8 mouse cellular contexts compared by ENCODE assay signal in the genomic region with DNA sequence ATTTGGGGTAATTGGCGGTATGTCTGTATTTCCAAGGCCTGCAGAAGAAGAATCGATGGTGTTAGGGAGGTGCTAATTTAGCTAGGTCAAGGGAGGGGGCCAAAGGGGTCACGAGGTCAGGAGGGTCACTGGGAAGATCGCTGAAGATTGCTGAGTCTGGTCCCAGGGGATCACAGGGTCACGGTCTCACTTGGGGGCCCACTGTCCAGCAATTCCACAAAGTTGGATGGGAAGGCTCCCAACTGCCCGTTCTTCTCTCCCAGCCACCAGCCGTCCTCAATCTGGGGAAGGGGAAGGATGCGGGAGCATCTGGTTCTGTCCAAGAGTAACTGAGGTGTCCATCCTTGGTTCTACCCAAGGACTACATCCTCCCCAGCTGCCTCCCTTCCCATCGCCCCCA. TPM values are rescaled to one million over a fixed set of nuclear protein-coding genes. Genes with fewer than 3 reads are reported as not detected.
A peak's percentile ranks its signal among the peaks of the same experiment; 100 is the strongest.
DNase-seq lines count a peak whose midpoint lies in the region; ATAC-seq and TF ChIP-seq lines count a peak whose summit lies in the region.

No protein-coding gene starts in this region.

- peaks cover 17% of the 10 kb centered on the region for H3K4me1 ChIP-seq in forebrain, embryonic 12.5 days
- H3K4me1 ChIP-seq in forebrain, embryonic 11.5 days (replicated peaks; ENCODE audit: control insufficient read depth, insufficient read depth, low read length): peaks cover 7% of the 10 kb centered on the region; the same call in 1 of the 2 replicates
- H3K4me1 ChIP-seq in lung, embryonic 16.5 days (replicated peaks; ENCODE audit: control insufficient read depth, insufficient read depth, low read length): peaks cover 11% of the 10 kb centered on the region
- peaks cover 17% of the 10 kb centered on the region for H3K4me1 ChIP-seq in limb, embryonic 12.5 days (replicated peaks)
- H3K4me1 ChIP-seq in small intestine, adult 2 months (ENCODE audit: control insufficient read depth, insufficient read depth, insufficient read length, low read length): peaks cover 12% of the 10 kb centered on the region

- H3K27ac ChIP-seq in forebrain, embryonic 12.5 days: no peak overlapping the region
- H3K27ac ChIP-seq in forebrain, embryonic 11.5 days (ENCODE audit: low read depth, low read length): no peak overlapping the region
- peak overlapping the region; percentile 89 for H3K27ac ChIP-seq in lung, embryonic 16.5 days (ENCODE audit: low read length)
- peak overlapping the region; percentile 83; the same call in 1 of the 2 replicates for H3K27ac ChIP-seq in limb, embryonic 12.5 days
- H3K27ac ChIP-seq in small intestine, adult 2 months (ENCODE audit: insufficient read depth, low read depth, low read length): no peak overlapping the region

- no peak for ATAC-seq in forebrain, embryonic 12.5 days (ENCODE audit: low FRiP score)
- ATAC-seq in forebrain, embryonic 11.5 days (replicated peaks; ENCODE audit: low FRiP score): no peak; the same call in none of the 2 replicates
- ATAC-seq in lung, embryonic 16.5 days (ENCODE audit: low read depth): peak; percentile 1; the same call in 1 of the 2 replicates
- ATAC-seq in limb, embryonic 12.5 days (ENCODE audit: insufficient number of reproducible peaks, insufficient read depth, low FRiP score, low TSS enrichment, low read depth): peak; percentile 24; the same call in 1 of the 2 replicates

- no peaks in the 10 kb centered on the region for H3K9me3 ChIP-seq in forebrain, embryonic 12.5 days
- H3K9me3 ChIP-seq in forebrain, embryonic 11.5 days (ENCODE audit: control insufficient read depth, low read length): no peaks in the 10 kb centered on the region
- peaks cover under 1% of the 10 kb centered on the region; the same call in 1 of the 2 replicates for H3K9me3 ChIP-seq in lung, embryonic 16.5 days (ENCODE audit: control insufficient read depth, low read length)
- H3K9me3 ChIP-seq in limb, embryonic 12.5 days: peaks cover under 1% of the 10 kb centered on the region; the same call in 1 of the 2 replicates

- TF ChIP-seq CTCF in small intestine, adult 2 months (IDR thresholded peaks at IDR 0.05; ENCODE audit: extremely low read depth, insufficient read length, insufficient replicate concordance, low read depth, low read length): no peak

- no peaks in the 10 kb centered on the region for H3K27me3 ChIP-seq in forebrain, embryonic 12.5 days
- no peaks in the 10 kb centered on the region for H3K27me3 ChIP-seq in forebrain, embryonic 11.5 days (ENCODE audit: control insufficient read depth, insufficient read depth, low read length)
- no peaks in the 10 kb centered on the region for H3K27me3 ChIP-seq in lung, embryonic 16.5 days (ENCODE audit: control insufficient read depth, insufficient read depth, low read depth, low read length)
- H3K27me3 ChIP-seq in limb, embryonic 12.5 days: no peaks in the 10 kb centered on the region
- no peaks in the 10 kb centered on the region for H3K27me3 ChIP-seq in small intestine, adult 2 months (ENCODE audit: control insufficient read depth, insufficient read depth, low read length)

- DNase-seq in forebrain, embryonic 11.5 days (ENCODE audit: low spot score): no peak
- no peak for DNase-seq in lung, postnatal 36 days
- no peak for DNase-seq in yolk sac, embryonic 10.5 days (ENCODE audit: low spot score)
- DNase-seq in adrenal gland, postnatal 36 days: no peak

- H3K4me3 ChIP-seq in forebrain, embryonic 12.5 days (replicated peaks): peak overlapping the region; percentile 55
- H3K4me3 ChIP-seq in forebrain, embryonic 11.5 days (ENCODE audit: low read depth, low read length): no peak overlapping the region
- peak overlapping the region; percentile 69 for H3K4me3 ChIP-seq in lung, embryonic 16.5 days (ENCODE audit: low read length)
- peak overlapping the region; percentile 61 for H3K4me3 ChIP-seq in limb, embryonic 12.5 days (replicated peaks)
- peak overlapping the region; percentile 75 for H3K4me3 ChIP-seq in small intestine, adult 2 months (ENCODE audit: low read depth, low read length)

- H3K36me3 ChIP-seq in forebrain, embryonic 12.5 days (replicated peaks): peaks cover 17% of the 10 kb centered on the region
- H3K36me3 ChIP-seq in forebrain, embryonic 11.5 days (ENCODE audit: control insufficient read depth, insufficient read depth, low read length): peaks cover 4% of the 10 kb centered on the region
- peaks cover 17% of the 10 kb centered on the region for H3K36me3 ChIP-seq in lung, embryonic 16.5 days (ENCODE audit: control insufficient read depth, insufficient read depth, low read length)
- H3K36me3 ChIP-seq in limb, embryonic 12.5 days: peaks cover 21% of the 10 kb centered on the region
- peaks cover 14% of the 10 kb centered on the region for H3K36me3 ChIP-seq in small intestine, adult 2 months (ENCODE audit: control insufficient read depth, insufficient read depth, low read length)

- H3K9ac ChIP-seq in forebrain, embryonic 12.5 days: peak overlapping the region; percentile 83; the same call in 1 of the 2 replicates
- H3K9ac ChIP-seq in forebrain, embryonic 11.5 days (ENCODE audit: low read length): no peak overlapping the region; the same call in 1 of the 2 replicates
- peak overlapping the region; percentile 93 for H3K9ac ChIP-seq in lung, embryonic 16.5 days (ENCODE audit: low read length)
- H3K9ac ChIP-seq in limb, embryonic 12.5 days (replicated peaks): peak overlapping the region; percentile 44; the same call in 1 of the 2 replicates

- TF ChIP-seq POLR2A in small intestine, adult 2 months (IDR thresholded peaks at IDR 0.05; ENCODE audit: low read depth, low read length): no peak

- H3K4me2 ChIP-seq in forebrain, embryonic 12.5 days: peak overlapping the region; percentile 98
- no peak overlapping the region for H3K4me2 ChIP-seq in forebrain, embryonic 11.5 days (ENCODE audit: low read depth, low read length, severe bottlenecking)
- peak overlapping the region; percentile 92 for H3K4me2 ChIP-seq in lung, embryonic 16.5 days (ENCODE audit: low read depth, low read length)
- H3K4me2 ChIP-seq in limb, embryonic 12.5 days: peak overlapping the region; percentile 99

- WGBS in forebrain, embryonic 12.5 days: 76% methylated on average over 9 of the region's 9 CpGs
- 69% methylated on average over 9 of the region's 9 CpGs for WGBS in forebrain, embryonic 11.5 days
- WGBS in lung, embryonic 16.5 days: 59% methylated on average over 9 of the region's 9 CpGs
- WGBS in limb, embryonic 12.5 days: 57% methylated on average over 9 of the region's 9 CpGs
- WGBS in small intestine, adult 2 months: 73% methylated on average over 9 of the region's 9 CpGs

RNA-seq across cellular contexts. Expression of a gene that starts 1.3 kb away (rescaled TPM):
- polyA plus RNA-seq in forebrain, embryonic 12.5 days (2016; fragmentation: Nextera tagmentation; extraction: Ambion mirVana): 0.96 and 1.5 TPM in 2 replicates
- 1.6 TPM in 2 replicates for polyA plus RNA-seq in forebrain, embryonic 11.5 days (2014; fragmentation: Nextera tagmentation; extraction: Ambion mirVana)
- 9.2 and 12.3 TPM in 2 replicates for polyA plus RNA-seq in lung, embryonic 16.5 days (2015; fragmentation: Nextera tagmentation; extraction: Ambion mirVana)
- 7.2 and 8.4 TPM in 2 replicates for polyA plus RNA-seq in limb, embryonic 12.5 days (2016; fragmentation: Nextera tagmentation; extraction: Ambion mirVana)
- 5.2 and 6.5 TPM in 2 replicates for polyA plus RNA-seq in small intestine, adult 2 months (2012; rRNA removed)
- 1 to 10 TPM; 2.9 to 3.8 TPM for total RNA-seq in adrenal gland, postnatal 36 days (2021)

RNA-seq across cellular contexts. Expression of a gene that starts 14.4 kb away (rescaled TPM):
- polyA plus RNA-seq in forebrain, embryonic 12.5 days (2016; fragmentation: Nextera tagmentation; extraction: Ambion mirVana): 13.1 and 15.9 TPM in 2 replicates
- 18.6 and 19.0 TPM in 2 replicates for polyA plus RNA-seq in forebrain, embryonic 11.5 days (2014; fragmentation: Nextera tagmentation; extraction: Ambion mirVana)
- polyA plus RNA-seq in lung, embryonic 16.5 days (2015; fragmentation: Nextera tagmentation; extraction: Ambion mirVana): 98.0 and 108 TPM in 2 replicates
- polyA plus RNA-seq in limb, embryonic 12.5 days (2016; fragmentation: Nextera tagmentation; extraction: Ambion mirVana): 65.6 and 67.5 TPM in 2 replicates
- 45.0 and 54.3 TPM in 2 replicates for polyA plus RNA-seq in small intestine, adult 2 months (2012; rRNA removed)
- 10 to 100 TPM; 24.1 to 29.0 TPM for total RNA-seq in adrenal gland, postnatal 36 days (2021)

RNA-seq across cellular contexts. Expression of a gene that starts 40.6 kb away (rescaled TPM):
- polyA plus RNA-seq in forebrain, embryonic 12.5 days (2016; fragmentation: Nextera tagmentation; extraction: Ambion mirVana): 284 and 305 TPM in 2 replicates
- 251 and 263 TPM in 2 replicates for polyA plus RNA-seq in forebrain, embryonic 11.5 days (2014; fragmentation: Nextera tagmentation; extraction: Ambion mirVana)
- 197 and 213 TPM in 2 replicates for polyA plus RNA-seq in lung, embryonic 16.5 days (2015; fragmentation: Nextera tagmentation; extraction: Ambion mirVana)
- polyA plus RNA-seq in limb, embryonic 12.5 days (2016; fragmentation: Nextera tagmentation; extraction: Ambion mirVana): 303 and 349 TPM in 2 replicates
- 10.0 and 22.1 TPM in 2 replicates for polyA plus RNA-seq in small intestine, adult 2 months (2012; rRNA removed)
- 100 to 1,000 TPM; 186 to 192 TPM for total RNA-seq in adrenal gland, postnatal 36 days (2021)

RNA-seq across cellular contexts. Expression of a gene that starts 58.2 kb away (rescaled TPM):
- polyA plus RNA-seq in forebrain, embryonic 12.5 days (2016; fragmentation: Nextera tagmentation; extraction: Ambion mirVana): 42.8 and 48.5 TPM in 2 replicates
- polyA plus RNA-seq in forebrain, embryonic 11.5 days (2014; fragmentation: Nextera tagmentation; extraction: Ambion mirVana): 37.4 and 37.5 TPM in 2 replicates
- polyA plus RNA-seq in lung, embryonic 16.5 days (2015; fragmentation: Nextera tagmentation; extraction: Ambion mirVana): 37.7 and 40.3 TPM in 2 replicates
- 41.1 and 45.2 TPM in 2 replicates for polyA plus RNA-seq in limb, embryonic 12.5 days (2016; fragmentation: Nextera tagmentation; extraction: Ambion mirVana)
- polyA plus RNA-seq in small intestine, adult 2 months (2012; rRNA removed): 14.5 and 24.0 TPM in 2 replicates
- 10 to 100 TPM; 52.4 to 63.1 TPM for total RNA-seq in adrenal gland, postnatal 36 days (2021)

Comparison
In these comparisons a context has a peak if more than half of its experiments do, and no peak if none do; other contexts are left out.
1. ATAC-seq: peak in lung, embryonic 16.5 days (single experiment) and limb, embryonic 12.5 days (single experiment); none in forebrain, embryonic 12.5 days (single experiment) and forebrain, embryonic 11.5 days (single experiment).
2. H3K27ac ChIP-seq: peak in lung, embryonic 16.5 days (single experiment) and limb, embryonic 12.5 days (single experiment); none in forebrain, embryonic 12.5 days (single experiment), forebrain, embryonic 11.5 days (single experiment) and small intestine, adult 2 months (single experiment).